ENCODE assay signal across 22 mouse cellular contexts in genomic region chr15:36417426-36417825, GRCm38 (mm10).
A peak's percentile ranks its signal among the peaks of the same experiment; 100 is the strongest.
DNase-seq lines count a peak whose midpoint lies in the region; ATAC-seq lines count a peak whose summit lies in the region.
"Had no signal": no experiment of that assay in that cellular context is flagged by ENCODE, and none has a peak within 500 bp of the region (broad histone marks: within the 10 kb centered on the region; RNA-seq: fewer than 3 reads in every experiment).

No protein-coding gene starts in this region.

- intact Hi-C loops in left cerebral cortex, postnatal 4 days (cut with DNase I): no loop called here
- intact Hi-C loops in gastrocnemius, postnatal 14 days (cut with DNase I; ENCODE audit: low total_unique reads): loop anchor here (10.0 kb wide), 1 partner anchor 203 kb away; no protein-coding TSS in a partner anchor

- no peaks in the 10 kb centered on the region for H3K9me3 ChIP-seq in hindbrain, embryonic 13.5 days
- H3K9me3 ChIP-seq: embryonic facial prominence, embryonic 12.5 days; heart, embryonic 13.5 days; hindbrain, embryonic 15.5 days; intestine, embryonic 15.5 days had no signal

- no peak overlapping the region for H3K4me3 ChIP-seq in hindbrain, embryonic 13.5 days
- H3K4me3 ChIP-seq: embryonic facial prominence, embryonic 12.5 days; erythroblast, embryonic 14.5 days; heart, embryonic 13.5 days; hindbrain, embryonic 15.5 days; intestine, embryonic 15.5 days had no signal

- 75% methylated on average over 3 of the region's 3 CpGs for WGBS in hindbrain, embryonic 13.5 days

- no peak for ATAC-seq in hindbrain, embryonic 13.5 days (ENCODE audit: low FRiP score)
- ATAC-seq: forebrain, embryonic 14.5 days; intestine, embryonic 15.5 days had no signal

- H3K36me3 ChIP-seq in hindbrain, embryonic 13.5 days: no peaks in the 10 kb centered on the region
- H3K36me3 ChIP-seq: embryonic facial prominence, embryonic 12.5 days; heart, embryonic 13.5 days; hindbrain, embryonic 15.5 days; intestine, embryonic 15.5 days had no signal

- DNase-seq in left cerebral cortex, adult 11 months (ENCODE audit: low spot score): peak; percentile 30
- no peak for DNase-seq in left cerebral cortex, postnatal 4 days
- DNase-seq in frontal cortex, postnatal 36 days (ENCODE audit: low spot score in 2 of 2): peak; percentile 44 to 61
- DNase-seq in layer of hippocampus, postnatal 14 days (ENCODE audit: low spot score in 2 of 2): peak; percentile 38 to 79
- peak; percentile 30 for DNase-seq in right cerebral cortex, postnatal 25 days
- DNase-seq in gastrocnemius, postnatal 14 days: no peak
- no peak for DNase-seq in cerebellum, adult 8-10 months
- DNase-seq: B cell, adult 2 months; cerebellum, adult 2 months; heart, adult 11 months; heart, postnatal 36 days; kidney, postnatal 4 days; lung, adult 18-20 months; lung, postnatal 14 days had no signal

- H3K27me3 ChIP-seq in hindbrain, embryonic 13.5 days: no peaks in the 10 kb centered on the region
- H3K27me3 ChIP-seq: embryonic facial prominence, embryonic 12.5 days; heart, embryonic 13.5 days; hindbrain, embryonic 15.5 days; intestine, embryonic 15.5 days had no signal

- no peak overlapping the region for H3K4me2 ChIP-seq in hindbrain, embryonic 13.5 days
- H3K4me2 ChIP-seq: embryonic facial prominence, embryonic 12.5 days; heart, embryonic 13.5 days; hindbrain, embryonic 15.5 days; intestine, embryonic 15.5 days; liver, embryonic 11.5 days had no signal

- no peak overlapping the region for H3K27ac ChIP-seq in hindbrain, embryonic 13.5 days
- H3K27ac ChIP-seq: embryonic facial prominence, embryonic 12.5 days; heart, embryonic 13.5 days; hindbrain, embryonic 15.5 days; intestine, embryonic 15.5 days had no signal

- H3K9ac ChIP-seq in hindbrain, embryonic 13.5 days: no peak overlapping the region
- H3K9ac ChIP-seq: embryonic facial prominence, embryonic 12.5 days; heart, embryonic 13.5 days; hindbrain, embryonic 15.5 days; intestine, embryonic 15.5 days had no signal

- H3K4me1 ChIP-seq in hindbrain, embryonic 13.5 days (replicated peaks): no peaks in the 10 kb centered on the region
- H3K4me1 ChIP-seq: embryonic facial prominence, embryonic 12.5 days; hindbrain, embryonic 15.5 days; intestine, embryonic 15.5 days had no signal

Comparison
In these comparisons a context has a peak if more than half of its experiments do, and no peak if none do; other contexts are left out.
1. DNase-seq: peak in left cerebral cortex, adult 11 months (single experiment), frontal cortex, postnatal 36 days (2 of 2), layer of hippocampus, postnatal 14 days (2 of 2) and right cerebral cortex, postnatal 25 days (single experiment); none in left cerebral cortex, postnatal 4 days (single experiment), gastrocnemius, postnatal 14 days (single experiment) and cerebellum, adult 8-10 months (single experiment).